Mouse (Mus musculus): Measurements from ENCODE around the gene Txnrd2.

- no peak for TF ChIP-seq CTCF (conservative IDR thresholded peaks at IDR 0.05; ENCODE audit: low read length)
- TF ChIP-seq POU5F1 (IDR thresholded peaks at IDR 0.05; ENCODE audit: borderline replicate concordance, low read length), result no peak
Observed at GRCm38 (mm10) chr16:18419603-18420026, 6.6 kb upstream of the Txnrd2 start.
